Mouse (Mus musculus) adipocyte (in vitro differentiated cells): ENCODE measurements around the gene Uba7.

Experiments used
- DNase-seq: peaks from one replicate; pipeline ENCODE4 v3.0.0-alpha.2; 2016; ENCODE audit warnings: low spot score

Gene Uba7

DNA sequence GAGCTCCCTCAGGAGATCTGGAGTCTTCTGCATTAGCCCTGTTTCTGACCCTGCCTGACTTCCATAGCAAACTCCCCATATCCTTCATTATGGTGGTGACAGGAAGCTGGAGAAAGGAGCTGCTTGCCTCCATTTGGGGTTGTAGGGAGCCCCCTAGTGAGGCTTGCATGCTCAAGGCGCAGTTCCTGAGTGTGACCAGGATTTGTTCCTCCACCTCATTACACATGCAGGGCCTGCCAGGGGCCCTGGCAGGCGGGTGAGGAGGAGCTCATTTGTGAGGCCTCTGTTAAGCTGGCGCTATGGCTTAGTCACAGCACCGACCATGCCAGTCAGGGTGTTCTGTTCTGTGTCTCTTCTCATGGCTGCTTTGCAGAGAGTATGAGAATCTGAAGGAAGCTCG lies 13.4 kb upstream of the Uba7 start:
- DNase-seq: peak; percentile 59

DNA sequence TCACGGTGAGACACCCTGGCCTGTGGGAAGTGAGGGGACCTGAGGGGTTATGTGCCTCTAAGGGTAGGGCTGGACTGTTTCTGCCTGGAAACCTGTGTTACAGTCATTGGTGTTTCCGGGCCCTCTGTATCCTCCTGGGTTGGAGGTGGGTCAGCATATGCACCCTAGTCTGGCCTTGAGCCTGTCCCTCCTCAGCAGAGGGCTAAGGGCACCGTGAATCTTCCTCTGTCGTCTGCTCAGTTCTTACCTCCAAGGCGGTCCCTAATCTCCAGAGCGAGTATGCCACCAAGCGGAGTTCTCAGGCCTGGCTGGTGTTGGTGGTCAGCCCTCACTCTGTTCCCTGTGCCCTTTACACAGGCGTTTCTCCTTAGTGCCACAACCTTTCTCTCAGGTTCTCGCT lies 12.4 kb upstream of the Uba7 start:
- no peak for DNase-seq

GRCm38 (mm10) chr9:107963700-107964099 lies 11.6 kb upstream of the Uba7 start:
- DNase-seq: peak; percentile 94

DNA sequence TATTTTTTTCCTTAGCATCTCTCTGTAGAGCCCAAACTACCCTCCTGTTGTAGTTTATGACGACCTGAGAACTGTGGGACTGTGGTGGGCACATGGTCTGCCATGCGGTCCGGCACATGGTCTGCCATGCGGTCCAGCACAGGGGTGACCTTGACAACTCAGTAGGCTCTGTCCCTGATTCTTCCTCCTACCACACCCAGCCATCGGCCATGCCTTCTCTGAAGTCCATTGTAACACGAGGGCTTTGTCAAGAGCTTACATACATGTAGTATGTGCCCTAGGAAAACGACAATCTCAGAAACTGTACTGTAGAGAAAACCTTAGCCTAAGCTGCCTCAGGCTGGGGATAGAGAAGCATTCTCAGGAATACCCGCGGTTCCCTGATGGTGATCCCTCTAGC lies 10.6 kb upstream of the Uba7 start:
- DNase-seq: no peak

- DNase-seq: no peak
These were observed 8.6 kb upstream of the Uba7 start for GRCm38 (mm10) chr9:107966676-107967075.

- no peak for DNase-seq
These were observed 7.9 kb upstream of the Uba7 start for GRCm38 (mm10) chr9:107967437-107967836.

DNA sequence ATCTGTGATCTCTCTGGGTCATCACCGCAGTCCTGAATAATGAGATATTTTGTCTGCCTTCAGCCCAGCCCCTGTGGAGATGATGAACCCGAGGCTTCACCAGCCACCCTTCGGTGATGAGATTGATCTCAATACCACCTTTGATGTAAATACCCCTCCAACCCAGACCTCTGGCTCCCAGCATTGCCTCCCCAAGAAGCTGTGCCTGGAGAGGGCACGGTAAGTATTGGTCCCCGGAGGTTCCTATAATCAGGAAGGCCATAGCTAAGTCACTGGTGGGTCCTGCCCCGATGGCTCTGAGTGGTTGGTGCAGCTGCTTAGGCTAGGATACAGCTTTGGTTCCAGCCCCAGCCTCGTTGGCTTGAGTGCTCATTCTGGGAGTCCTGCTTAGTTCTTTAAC lies 6.8 kb upstream of the Uba7 start:
- DNase-seq: no peak

DNA sequence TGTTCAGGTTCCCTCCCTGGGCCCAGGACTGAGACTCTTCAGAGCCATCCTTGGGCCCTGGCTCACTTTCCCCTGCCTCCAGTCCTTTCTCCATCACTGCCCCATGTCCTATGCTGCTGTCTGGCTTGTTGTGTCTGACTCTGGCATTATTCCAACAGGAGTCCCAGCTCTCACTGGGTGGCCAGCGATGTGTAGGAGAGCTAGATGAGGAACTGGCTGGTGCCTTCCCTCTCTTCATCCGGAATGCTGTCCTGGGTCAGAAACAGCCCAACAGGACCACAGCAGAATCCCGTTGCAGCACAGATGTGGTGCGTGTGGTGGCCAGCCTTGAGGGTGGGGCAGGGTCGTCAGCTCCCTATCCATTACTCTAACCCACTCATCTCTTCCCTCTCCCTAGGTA lies 5.0 kb upstream of the Uba7 start:
- DNase-seq: no peak

GRCm38 (mm10) chr9:107971690-107972541 lies 3.4 kb upstream of the Uba7 start:
- DNase-seq: peak; percentile 18

GRCm38 (mm10) chr9:107974491-107975171 lies 674 bp upstream of the Uba7 start:
- DNase-seq: no peak

GRCm38 (mm10) chr9:107978815-107979214 lies 3.5 kb downstream of the Uba7 start:
- no peak for DNase-seq

- DNase-seq: peak; percentile 34
These were observed 6.6 kb downstream of the Uba7 start for GRCm38 (mm10) chr9:107981684-107982605.

- peak; percentile 72 for DNase-seq
These were observed 7.5 kb downstream of the Uba7 start, which contains the start of gene Gm20661 for GRCm38 (mm10) chr9:107982681-107983346. Gene Gm20661, plus strand, starts transcription at chr9:107983058.

- peak; percentile 68 for DNase-seq
These were observed 8.2 kb downstream of the Uba7 start for GRCm38 (mm10) chr9:107983421-107983890.

DNA sequence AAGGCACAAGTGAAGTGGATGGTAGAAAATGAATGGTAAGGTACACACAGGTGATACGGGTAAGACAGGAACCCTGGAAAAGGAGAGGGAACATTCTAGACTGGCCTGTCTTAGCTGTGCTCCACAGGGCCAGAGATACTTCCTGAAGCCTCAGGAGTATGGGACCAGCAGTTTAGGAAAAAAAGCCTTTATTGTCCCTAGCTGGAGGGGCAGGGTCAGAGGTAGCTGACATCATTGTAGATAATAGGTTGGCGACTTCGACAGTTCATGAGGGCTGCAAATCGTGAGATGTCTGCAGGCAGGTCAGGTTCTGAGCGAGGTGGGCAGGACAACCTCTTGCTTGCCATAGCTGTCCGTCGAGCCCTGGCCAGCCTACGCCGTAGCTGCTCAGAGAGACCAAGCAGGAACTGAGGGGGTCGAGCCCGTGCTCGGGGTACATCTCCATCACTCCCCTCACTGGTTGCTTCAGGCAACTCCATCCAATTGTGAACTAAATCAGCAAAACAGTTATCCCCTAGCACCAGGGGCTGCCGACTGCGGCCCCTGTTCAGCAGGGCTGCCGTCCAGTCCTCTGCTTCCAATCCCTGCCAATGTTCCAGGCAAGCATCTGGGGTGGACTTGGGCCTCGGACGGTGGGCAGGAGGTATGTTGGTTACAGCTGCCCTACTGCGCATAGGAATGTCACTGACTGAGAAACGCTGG lies 8.9 kb downstream of the Uba7 start:
- DNase-seq: peak; percentile 10

DNA sequence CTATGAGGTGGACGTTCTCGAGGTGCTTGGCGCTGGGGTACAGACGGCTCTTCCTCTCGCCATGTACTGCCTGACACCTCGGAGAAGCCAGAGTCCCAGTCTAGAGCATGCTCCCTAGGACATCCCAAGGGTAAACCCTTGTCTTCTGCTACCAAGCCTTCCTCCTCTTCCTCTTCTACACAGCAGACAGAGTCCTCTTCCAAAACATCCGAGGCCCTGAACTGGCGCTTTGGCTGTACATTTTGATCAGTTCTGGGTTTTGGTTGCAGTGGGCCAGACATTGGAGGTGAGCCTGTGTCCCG lies 9.4 kb downstream of the Uba7 start:
- no peak for DNase-seq

DNA sequence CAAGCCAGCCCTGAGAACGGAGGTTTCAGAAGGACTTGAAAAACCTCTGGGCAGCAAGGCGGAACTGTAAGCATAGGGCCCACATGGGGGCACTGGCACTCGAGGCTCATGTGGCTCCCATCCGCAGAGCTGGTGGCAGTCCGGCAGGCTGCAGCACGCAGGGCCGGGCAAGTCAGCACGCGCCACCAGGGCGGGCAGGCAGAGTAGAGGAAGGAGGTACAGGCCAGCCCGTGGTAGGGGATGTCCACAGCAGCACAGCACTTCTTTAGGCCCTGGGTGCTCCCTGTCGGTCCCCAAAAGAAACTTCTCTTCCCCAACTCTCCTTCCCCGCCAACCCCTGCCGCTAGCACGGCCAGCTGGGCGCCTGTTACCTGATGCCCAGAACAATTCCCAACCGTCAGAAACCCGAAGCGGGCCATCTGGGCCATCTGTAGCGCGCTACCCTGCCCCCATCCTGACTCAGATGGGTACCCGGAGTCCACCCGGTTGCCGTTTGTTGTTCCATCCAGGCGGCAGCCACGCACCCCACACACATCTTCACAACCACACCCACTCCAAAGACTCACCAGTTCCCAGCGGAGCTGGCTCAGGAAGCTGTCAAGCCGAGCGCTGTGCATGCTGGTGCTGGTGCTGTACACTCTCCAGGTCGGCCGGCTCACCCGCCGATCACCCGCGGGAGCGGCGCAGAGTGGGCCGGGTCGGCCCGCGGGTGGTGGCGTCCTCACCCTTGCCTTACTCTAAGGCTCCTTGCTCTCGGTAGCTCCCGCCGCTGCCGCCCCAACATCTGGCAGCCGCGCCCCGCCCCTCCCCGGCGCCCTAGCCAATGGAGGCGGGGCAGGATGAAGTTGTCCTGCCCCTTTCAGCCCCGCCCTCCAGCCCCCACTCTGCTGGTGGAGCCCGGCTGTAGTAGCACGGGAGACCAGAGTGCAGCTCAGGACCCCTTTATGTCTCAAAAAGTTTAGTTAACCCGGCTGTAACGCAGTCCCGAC lies 10.1 kb downstream of the Uba7 start, which contains the start of gene Inka1:
Gene Inka1 (minus strand): TSS at position 749 of the 989 bp plus-strand sequence.
- peak; percentile 86 for DNase-seq

DNA sequence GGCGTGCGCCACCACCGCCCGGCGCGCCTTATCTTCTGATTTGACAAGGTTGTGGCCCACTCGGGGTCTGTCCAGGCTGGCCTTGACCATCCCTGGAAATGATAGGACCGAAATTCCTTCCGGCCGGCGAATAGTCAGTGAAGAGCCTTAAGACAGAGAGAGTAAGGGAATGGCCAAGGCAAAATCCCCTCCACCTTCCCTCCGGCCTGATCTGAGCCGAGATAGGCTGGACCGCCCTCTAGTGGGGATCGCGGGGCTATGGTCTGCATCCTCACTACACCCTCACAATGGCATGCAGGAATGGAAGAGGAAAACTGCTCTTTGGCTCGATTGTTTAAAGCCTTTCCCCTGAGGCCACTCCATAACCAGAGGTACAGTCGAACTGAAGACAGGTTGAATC lies 11.1 kb downstream of the Uba7 start:
- peak; percentile 87 for DNase-seq

GRCm38 (mm10) chr9:107987950-107988349 lies 12.6 kb downstream of the Uba7 start:
- peak; percentile 16 for DNase-seq

- DNase-seq: no peak
These were observed 16.9 kb downstream of the Uba7 start, which contains the start of gene Cdhr4 for GRCm38 (mm10) chr9:107992197-107992596. Gene Cdhr4, plus strand, starts transcription at chr9:107992497.
